Mouse (Mus musculus) heart, postnatal 0 days (tissue): Measurements from ENCODE around the gene 1700092M07Rik.
A peak's percentile ranks its signal among the peaks of the same experiment; 100 is the strongest.

Source experiments
- CTCF ChIP-seq: IDR thresholded peaks from 2 replicates; pipeline ENCODE4 v1.5.1; 2016; ENCODE audit warnings: antibody characterized with exemption, control low read depth, low read depth
- EP300 ChIP-seq: IDR thresholded peaks from 2 replicates; pipeline ENCODE4 v1.6.1; 2016; ENCODE audit warnings: antibody characterized with exemption, low read depth

- TF ChIP-seq CTCF (no peak), EP300 (peak; percentile 69)
Observed at GRCm38 (mm10) chr19:8770567-8771270, 30.2 kb downstream of the 1700092M07Rik start, which contains the start of gene Tmem223.
